Mouse (Mus musculus) lung, postnatal 14 days (tissue): ENCODE data around the gene Smc1b.
"Not testable (repeated sequence)": the region's sequence is repeated elsewhere in the genome, so short reads cannot be mapped to it uniquely, and the experiment has no call there.

Experiments used
- DNase-seq: peaks from one replicate; pipeline ENCODE4 v3.0.0; 2021

Gene Smc1b

DNA sequence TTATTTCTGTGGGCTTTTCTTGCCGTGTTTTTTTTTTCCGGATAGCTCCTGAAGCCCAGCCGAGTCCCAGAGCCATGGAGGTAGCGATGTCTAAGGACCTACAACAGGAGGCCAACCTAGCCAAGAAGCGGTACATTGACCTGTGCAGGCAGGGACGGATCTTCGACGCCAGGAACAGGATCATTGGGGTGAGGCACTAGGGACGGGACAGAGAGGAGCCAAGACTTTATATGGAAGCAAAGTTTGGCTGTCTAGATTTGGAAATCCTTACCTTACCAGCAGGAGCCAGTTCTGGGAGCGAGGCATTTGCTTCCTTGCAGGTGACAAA lies 393 bp upstream of the Smc1b start:
- DNase-seq = no peak

DNA sequence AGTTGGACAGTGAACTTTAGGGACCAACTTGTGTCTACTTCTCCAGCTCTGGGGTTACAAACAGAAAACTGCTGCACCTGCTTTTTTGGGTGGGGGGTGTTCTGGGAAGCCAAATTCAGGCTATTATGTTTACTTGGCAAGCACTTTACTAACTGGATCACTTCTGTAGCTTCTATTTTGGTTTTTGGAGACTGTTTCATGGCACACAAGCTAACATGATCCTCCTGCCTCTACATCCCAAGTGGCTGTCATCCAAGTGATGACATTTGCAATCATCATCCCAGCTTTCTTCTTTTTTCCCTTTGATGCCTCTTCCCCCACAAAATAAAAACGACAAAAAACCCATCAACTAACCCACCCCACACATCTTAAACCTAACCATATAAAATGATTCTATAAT lies 46.1 kb downstream of the Smc1b start:
- DNase-seq = no peak

DNA sequence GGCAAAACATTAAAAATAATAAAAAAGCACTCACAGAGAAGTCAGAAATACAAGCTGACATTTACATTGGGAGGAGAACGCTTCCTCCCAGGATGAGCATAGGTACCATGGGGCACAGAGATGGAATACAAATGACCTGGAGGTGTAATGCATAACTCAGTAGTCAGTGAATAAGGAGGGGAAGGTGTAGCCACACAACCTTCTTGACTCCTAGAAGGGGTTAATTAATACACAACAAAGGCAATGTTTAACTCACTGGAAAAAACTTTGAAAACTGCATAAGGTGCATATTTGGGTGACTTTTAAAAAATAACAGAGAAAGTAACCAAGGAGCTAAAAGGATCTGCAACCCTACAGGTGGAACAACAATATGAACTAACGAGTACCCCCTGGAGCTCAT lies 59.1 kb downstream of the Smc1b start:
- DNase-seq = no peak

DNA sequence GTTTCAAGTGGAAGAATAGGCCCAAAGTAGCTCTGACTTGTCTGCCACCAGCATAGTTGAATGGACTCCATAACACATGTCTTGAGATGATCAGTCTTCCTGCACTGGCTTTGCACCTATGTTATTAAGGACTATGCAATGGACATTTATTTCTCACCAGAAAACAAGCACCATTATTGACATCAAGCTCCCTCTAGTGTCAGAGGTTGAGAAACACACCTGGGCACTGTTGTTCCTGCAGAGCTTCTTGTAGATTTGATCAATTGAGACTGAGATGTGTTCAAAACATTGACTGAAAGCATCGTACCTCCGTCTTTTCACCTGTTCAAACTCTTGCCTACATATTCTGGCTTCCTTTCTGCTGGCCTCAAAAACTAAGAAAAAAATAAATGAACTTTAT lies 61.2 kb downstream of the Smc1b start:
- peak; percentile 47 for DNase-seq

DNA sequence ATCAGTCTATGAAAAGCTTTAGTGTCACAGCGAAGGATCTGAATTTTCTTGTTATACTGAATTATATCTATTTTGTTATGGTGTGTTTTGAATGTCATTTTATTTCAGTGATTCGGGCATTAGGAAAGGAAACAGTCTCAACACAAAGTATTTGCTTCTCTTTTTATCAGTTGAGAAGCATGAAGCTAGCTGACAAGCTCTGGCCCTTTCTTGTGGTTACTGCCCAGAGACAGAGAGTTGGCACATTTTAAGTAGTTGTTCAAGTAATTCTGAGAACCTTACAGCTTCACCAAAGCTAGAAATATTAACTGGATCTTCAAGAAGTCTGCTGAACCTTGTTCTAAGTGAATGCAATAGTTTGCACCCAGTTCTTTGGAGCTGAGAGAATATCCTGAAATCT lies 68.3 kb downstream of the Smc1b start:
- DNase-seq = no peak

DNA sequence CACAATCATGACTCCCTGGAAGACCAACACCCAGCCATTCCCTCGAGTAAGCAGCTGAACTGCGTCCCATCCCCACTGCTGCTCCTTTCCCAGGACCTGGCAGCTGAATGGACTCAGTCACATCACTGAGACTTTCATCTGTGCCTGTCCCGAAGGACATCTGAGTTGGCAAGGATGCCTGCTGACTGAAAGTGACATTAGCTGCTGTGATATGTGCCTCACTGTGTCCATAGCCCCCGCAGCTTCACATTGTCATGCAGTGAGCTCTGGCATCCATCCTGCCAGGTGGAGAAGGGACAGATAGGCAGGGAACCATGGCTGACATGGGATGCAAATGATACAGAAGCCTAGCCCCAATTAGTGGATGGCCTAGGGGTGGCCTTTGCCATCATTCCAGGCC lies 76.6 kb downstream of the Smc1b start:
- DNase-seq = no peak

DNA sequence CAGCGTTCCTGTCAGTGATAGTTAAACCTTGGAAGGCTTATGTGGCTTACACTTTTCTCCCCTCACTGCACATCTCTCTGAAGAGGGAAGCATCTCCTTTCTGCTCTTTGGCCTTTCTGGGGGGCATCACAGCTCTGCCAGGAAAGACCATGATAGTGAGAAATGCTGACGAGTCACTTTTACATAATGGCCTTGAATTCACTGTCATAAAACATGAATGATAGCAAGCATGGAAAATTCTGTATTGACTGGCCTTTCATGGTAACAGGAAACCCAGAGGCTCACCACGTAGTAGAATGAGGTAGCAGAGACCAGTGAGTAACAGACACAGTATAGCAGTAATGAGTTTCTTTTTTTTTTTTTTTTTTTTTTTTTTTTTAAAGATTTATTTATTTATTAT lies 77.7 kb downstream of the Smc1b start:
- no peak for DNase-seq

DNA sequence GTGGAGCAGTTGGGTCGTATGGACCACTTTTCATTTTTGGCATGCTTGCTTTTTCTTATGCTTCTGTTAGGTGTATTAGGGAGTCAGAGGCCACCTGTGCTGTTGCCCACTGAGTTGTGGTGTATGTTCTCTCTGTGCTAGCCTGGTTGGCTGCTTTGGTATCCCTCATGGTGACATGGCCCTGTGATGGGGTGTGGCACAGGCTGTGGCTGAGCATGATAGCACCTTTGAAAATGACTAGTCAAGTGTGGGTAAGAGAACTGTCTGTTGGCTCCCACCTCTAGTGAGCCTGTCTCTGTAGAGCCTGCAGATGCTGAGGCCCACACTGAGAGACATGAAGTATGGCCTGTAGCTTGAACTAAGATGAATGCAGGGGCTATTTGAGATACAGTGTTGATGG lies 82.0 kb downstream of the Smc1b start:
- DNase-seq = no peak

DNA sequence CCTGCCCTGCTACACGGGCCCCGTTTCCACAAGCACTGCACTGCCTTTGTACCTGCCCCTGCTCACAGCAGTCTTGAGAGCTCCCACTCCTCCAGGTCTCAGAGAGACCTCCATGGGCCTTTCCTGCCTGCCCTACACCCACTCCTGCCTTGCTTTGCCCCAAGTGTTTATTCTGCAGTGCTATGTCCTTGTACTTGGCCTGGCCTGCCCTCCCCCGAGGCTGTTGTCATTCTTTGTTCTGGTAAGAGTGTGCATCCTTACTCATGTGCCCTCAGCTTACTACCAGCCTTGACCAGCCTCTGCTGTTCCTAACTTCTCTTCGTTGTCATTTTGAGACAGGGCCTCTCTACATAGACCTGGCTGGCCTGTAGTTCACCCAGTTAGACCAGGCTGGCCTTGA lies 83.9 kb downstream of the Smc1b start:
- no peak for DNase-seq

DNA sequence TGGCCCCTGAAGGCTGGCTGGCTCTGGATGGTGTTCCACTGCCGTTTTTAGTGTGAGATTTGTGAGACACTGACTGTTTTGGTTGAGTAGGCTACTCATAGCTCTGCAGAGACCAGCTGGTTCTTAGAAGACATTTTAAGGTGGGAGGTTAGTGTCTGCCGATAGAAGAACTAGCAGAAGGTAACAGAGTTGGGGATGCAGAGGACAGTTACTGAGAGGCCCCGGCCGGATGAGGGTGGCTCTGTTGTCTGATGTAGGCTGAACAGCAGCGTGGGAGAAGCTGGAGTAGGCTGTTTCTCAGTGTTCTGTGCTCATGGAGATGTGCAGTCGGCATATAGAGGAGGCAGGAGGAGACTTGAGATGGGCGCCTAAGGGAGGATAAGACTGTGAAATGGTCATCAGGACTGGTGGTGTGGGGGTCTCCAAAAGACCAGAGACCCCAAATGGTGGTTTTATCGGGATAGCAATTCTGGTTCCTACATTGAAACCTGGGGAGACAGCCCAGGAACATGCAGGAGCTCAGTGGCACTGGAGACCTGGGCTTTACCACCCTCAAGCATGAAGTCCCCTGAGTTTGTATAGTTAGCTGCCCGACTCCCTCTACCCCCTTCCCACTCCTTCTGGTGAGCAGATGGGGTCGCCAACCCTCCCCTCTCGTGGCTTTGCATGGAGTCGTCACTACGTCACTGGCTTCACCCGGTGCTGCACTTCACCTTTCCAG lies 85.4 kb downstream of the Smc1b start:
- DNase-seq = no peak

DNA sequence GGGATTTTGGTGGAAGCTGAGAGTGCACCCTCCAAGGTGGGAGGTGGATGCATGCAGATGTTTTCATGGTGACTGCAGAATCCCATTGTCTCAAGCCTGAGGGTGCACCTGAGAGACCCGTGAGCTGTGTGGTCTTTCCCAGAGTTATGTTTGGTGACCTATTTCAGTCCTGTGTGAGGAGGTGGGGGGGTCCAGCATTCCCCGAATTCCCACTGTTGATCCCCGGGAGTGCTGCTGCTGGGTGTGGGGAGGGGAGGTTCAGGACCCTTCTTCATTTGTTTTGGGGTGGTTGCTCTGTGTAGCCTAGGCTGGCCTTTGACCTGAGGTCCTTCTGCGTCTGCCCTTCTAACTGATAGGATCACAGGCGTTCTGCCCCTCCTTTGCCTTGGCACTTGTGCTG lies 88.0 kb downstream of the Smc1b start:
- no peak for DNase-seq

DNA sequence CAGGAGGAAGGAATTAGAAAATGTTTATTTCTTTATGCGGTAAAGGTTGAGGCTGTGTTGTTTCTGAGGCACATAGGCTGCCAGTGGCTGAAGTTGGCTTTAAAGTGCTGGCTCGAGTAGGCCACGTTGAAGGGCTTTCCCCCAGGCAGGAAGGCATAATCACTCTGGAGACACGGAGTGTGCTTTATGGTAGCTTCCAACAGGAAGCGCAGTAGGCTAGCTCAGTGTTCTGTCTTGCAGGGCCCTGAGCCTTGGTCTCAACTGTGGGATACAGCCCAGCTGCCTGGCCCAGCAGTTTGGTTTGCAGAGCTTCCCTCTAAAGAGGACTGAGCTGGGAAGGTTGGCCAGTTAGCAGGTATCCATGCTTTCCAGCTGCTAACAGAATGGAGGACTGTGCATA lies 88.6 kb downstream of the Smc1b start:
- DNase-seq = no peak

DNA sequence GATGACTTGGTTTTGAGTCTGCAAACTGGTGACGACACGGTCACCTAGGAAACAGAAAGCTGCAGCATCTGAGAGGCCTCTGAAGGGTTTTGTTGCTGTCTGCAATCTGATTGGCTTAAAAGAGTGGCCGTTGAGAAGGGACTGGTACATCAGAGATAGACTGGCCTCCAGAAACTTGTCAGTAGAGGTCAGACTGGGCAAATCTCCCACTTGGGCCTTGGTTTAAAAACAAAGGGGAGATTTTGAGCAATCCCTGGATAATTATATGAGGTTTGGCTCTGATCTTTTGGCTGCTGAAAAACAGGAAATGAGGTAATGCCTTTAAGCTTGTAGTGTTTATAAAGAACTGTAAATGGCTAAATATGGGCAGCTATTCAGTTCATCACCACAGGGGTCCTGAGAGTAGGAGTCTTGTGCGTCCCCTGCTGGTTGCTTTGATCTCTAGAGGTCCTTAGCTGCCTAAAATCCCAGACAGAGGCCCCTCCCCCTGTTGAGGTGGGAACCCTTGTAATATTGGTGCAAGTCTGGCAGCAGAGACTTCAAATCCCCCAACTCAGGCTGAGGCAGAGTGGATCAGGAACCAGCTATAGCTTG lies 89.3 kb downstream of the Smc1b start:
- DNase-seq = peak; percentile 83

DNA sequence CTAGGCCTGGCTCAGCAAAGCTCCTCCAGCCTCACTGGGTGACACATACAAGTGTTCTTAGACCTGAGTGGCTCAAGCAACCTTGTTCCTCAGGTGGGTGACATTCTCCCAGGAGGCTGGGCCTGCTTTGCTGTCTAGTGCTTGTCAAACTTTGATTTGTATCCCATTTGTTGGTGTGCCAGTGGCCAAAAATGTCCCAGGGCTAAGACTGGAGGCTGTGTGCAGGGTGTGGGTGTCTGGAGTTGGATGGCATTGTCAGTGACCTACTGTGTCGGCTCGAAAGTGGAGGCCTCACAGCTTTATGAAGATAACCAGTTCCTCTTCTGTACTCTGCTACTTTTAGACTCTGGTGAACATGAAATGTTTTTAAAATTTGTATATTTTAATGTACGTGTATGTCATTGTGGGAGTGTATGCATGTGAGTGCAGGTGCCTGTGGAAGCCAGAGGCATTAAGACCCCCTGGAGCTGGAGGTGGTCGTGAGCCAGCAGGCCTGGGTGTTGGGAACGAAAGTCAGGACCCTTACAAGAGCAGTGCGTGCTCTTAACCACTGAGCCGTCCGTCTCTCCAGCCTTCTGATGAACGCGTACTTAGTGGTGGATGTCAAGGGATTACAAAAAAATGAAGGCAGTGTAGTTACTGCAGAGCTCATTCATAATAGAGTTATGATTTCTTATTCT lies 90.1 kb downstream of the Smc1b start:
- no peak for DNase-seq

DNA sequence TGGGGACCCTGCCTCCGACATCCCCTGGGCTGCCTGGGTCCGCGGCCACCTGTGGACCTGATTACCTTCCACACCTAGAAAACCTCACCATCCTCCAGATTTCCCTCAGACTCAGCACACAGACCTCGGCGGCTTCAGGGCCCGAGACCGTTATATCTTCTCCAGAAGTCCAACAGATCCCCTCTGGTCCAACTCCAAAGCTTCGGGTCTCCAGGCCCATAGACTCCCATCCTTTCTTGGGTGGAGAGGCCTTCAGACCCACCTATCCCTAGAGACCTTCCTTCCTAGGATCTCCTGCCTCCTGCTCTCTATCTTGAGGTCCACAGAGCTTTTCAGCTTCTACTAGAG lies 94.4 kb downstream of the Smc1b start:
- no peak for DNase-seq

DNA sequence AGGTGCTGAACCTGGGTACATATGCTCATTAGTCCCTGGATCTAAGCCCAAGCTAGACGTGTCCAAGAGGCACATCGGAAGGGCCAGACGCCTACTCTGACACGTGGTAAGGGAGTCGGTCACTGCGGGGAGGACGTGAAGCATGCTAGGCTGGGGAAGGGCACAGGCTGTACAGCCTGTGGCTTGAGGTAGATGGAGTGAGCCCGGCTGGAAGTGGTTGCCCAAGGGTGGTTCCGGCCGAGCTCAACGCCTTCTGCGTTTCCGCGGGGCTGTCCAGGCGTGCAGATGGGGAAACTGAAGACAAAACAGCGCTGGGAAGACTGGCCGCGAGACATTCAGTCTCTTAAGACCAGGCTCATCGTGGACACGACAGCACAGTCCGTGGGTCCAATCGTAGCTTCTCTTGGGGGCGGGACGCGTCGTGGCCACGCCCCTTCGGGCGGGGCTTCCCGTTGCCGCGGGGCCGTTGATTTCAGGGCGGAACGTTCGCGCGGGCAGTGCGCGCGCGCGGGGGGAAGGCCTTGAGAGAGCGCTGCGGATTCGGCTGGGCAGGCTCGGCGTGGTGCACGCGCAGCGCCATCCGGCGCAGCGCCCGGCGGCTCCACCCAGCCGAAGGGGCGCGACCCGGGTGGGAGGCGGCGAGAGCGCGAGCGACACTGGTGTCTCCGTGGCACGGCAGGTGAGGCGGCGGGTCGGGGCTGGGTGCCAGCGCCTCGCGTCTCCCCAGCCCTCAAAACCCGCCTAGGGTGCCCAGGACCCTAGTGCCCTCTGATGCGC lies 95.0 kb downstream of the Smc1b start:
- DNase-seq = peak; percentile 98

DNA sequence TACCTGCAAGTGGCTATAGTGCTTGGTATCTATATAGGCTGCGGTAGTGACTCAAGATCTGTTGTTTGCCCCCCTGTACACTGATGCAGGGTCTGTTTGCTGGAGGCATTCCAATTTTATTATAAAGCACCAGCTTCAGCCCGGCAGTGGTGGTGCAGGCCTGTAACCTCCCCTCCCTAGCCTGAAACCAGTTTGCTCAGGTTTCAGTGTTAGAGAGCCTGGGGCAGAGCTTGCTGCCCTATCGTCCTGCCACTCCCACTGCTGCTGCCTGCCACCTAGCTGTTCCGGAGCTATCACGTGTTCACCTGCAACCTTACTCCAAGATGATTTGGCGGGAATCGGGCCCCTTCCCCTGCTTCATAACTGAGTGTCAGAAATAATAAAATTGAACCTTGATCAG lies 97.8 kb downstream of the Smc1b start:
- not testable (repeated sequence) for DNase-seq

DNA sequence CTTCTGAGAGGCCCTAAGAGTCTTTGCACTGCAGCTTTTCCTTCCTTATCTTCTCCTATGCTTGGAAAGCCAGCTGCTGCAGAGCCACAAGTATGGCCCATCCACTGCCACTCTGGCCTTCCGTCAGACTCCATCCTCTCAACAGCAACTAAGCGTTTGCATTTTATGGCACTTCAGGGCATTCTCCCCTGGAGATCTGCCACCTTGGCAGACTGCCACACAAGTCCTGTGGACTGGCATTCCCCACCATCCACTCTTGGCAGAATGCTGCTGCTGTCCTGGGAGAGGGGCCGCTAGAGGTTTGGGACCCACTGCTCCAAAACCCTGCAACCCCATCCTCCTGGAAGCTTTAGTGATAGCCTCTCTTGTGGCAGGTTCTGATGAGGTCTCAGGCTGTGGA lies 99.9 kb downstream of the Smc1b start:
- peak; percentile 17 for DNase-seq

DNA sequence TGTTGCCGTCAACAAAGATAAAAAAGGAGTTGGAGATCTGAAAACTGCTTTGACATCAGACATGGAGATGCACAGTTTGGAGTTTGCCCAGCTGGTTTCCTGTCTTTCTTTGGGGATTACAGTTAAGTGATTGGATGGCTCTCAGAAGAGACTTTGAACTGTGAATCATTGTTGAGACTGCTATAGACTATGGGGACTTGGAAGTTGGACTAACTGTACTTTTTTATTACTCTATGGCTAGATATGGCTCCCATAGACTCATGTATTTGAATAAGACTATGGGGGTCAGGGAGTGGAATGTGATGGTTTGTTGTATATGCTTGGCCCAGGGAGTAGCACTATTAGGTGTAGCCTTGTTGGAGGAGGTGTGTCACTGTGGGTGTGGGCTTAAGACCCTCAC lies 101.1 kb downstream of the Smc1b start:
- not testable (repeated sequence) for DNase-seq

DNA sequence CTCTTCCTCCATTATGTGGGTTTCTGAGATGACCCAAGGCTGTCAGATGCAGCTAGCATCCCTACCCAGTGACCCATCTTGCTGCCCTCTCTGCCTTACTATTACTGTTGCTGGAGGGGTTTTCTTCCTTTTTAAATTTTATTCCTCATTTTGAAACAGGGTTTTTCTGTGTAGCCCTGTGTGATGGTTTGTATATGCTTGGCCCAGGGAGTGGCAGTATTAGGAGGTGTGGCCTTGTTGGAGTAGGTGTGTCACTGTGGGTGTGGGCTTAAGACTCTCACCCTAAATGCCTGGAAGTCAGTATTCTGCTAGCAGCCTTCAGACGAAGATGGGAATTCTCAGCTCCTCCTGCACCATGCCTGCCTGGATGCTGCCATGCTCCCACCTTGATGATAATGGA lies 103.1 kb downstream of the Smc1b start, which contains the start of gene Fam118a:
Gene Fam118a (plus strand): TSS at position 301 of the 400 bp plus-strand sequence.
- not testable (repeated sequence) for DNase-seq

DNA sequence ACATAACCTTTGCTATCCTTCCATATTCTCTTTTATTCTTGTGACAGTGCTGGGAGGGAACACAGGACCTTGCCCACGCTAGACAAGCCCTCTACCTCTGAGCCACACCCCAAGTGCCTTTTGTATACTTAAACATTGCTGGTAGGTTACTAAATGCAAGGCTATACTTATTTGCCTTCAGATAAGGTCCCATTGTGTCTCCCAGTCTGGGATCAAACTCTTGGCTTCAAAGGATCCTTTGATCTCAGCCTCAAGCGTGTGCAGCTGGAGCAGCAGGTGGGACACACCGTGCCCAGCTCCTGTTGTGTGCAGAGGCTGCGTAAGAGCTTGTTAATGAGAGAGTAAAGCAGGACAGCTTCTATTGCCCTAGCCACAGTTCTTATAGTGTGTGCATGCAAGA lies 104.0 kb downstream of the Smc1b start:
- DNase-seq = no peak

DNA sequence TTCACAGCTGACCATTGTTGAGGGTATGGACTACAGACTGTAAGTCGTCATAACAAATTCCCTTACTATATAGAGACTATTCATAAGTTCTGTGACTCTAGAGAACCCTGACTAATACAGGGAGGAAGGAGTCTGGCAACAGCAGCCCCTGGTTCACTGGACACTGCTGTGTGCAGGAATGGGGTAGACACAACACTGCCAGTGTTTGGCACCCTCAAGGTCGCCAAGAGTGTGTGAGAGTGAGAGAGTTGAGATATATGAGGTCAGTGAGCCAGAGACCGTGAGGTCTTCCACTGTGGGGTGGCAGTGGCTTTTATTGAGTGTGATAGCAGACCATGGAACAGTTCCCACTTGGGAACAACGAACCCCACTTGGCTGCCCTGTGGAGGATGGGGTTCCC lies 105.6 kb downstream of the Smc1b start:
- no peak for DNase-seq

DNA sequence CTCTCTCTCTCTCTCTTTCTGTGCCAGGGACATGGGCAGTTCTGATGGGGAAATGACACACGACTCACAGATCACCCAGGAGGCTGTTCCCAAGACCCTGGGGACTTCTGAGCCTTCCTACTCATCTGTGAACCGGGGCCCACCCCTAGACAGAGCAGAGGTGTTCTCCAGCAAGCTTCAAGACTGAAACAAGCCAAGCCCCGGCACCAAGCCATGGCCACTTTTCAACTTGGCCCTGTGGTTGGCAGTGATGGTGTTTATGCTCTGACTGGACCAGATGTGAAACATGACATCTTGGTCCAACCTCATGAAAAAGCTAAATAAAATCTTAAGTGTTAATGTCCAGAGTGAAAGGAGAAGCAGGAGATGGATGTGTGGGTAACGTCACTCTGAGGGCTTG lies 109.6 kb downstream of the Smc1b start:
- peak; percentile 44 for DNase-seq
